Mouse (Mus musculus): Measurements from ENCODE around the gene Vmn2r112. TPM values are rescaled to one million over a fixed set of nuclear protein-coding genes. Genes with fewer than 3 reads are reported as not detected.
"Not testable (repeated sequence)": the region's sequence is repeated elsewhere in the genome, so short reads cannot be mapped to it uniquely, and the experiment has no call there.

The Vmn2r112 gene
- polyA plus RNA-seq (2012; rRNA removed): not detected in 2 replicates

- not testable (repeated sequence) for H3K4me1 ChIP-seq (ENCODE audit: control insufficient read depth, insufficient read depth, low read length); DNase-seq; H3K4me3 ChIP-seq (replicated peaks; ENCODE audit: extremely low read depth, low read depth, low read length)
These were observed at the start of gene Vmn2r112 for GRCm38 (mm10) chr17:22600651-22601050. TSS of gene Vmn2r112 (plus strand) at chr17:22600951.

- H3K4me1 ChIP-seq (ENCODE audit: control insufficient read depth, insufficient read depth, low read length); H3K4me3 ChIP-seq (replicated peaks; ENCODE audit: extremely low read depth, low read depth, low read length); DNase-seq: not testable (repeated sequence)
- 21% methylated on average over 1 of the region's 1 CpGs for WGBS
These were observed 27.4 kb upstream of the Vmn2r112 start, which contains the start of gene Vmn2r111 for GRCm38 (mm10) chr17:22573382-22573781. TSS of gene Vmn2r111 (minus strand) at chr17:22573482.

- WGBS: 73% methylated on average over 1 of the region's 1 CpGs
- H3K4me3 ChIP-seq (replicated peaks; ENCODE audit: extremely low read depth, low read depth, low read length): no peak overlapping the region
- DNase-seq: no peak
- TF ChIP-seq POLR2A (IDR thresholded peaks at IDR 0.05; ENCODE audit: borderline replicate concordance, extremely low read depth, low read depth, low read length): no peak
- no peak for TF ChIP-seq CTCF (IDR thresholded peaks at IDR 0.05; ENCODE audit: insufficient read depth, low read length)
- no peaks in the 10 kb centered on the region for H3K4me1 ChIP-seq (ENCODE audit: control insufficient read depth, insufficient read depth, low read length)
These were observed 29.9 kb downstream of the Vmn2r112 start for GRCm38 (mm10) chr17:22630646-22631045.

Other genes with a start within 250 kb of the Vmn2r112 start
- gene Zfp944, start 239.6 kb upstream of the Vmn2r112 start, polyA plus RNA-seq (2012; rRNA removed): 1.9 and 2.2 TPM in 2 replicates
- gene Zfp758, start 239.5 kb upstream of the Vmn2r112 start, polyA plus RNA-seq (2012; rRNA removed): 0.80 and 1.1 TPM in 2 replicates
- 2.2 and 2.3 TPM in 2 replicates for gene Zfp946, start 176.7 kb upstream of the Vmn2r112 start, polyA plus RNA-seq (2012; rRNA removed)
- not detected in 2 replicates for gene Vmn2r111, start 27.5 kb upstream of the Vmn2r112 start, polyA plus RNA-seq (2012; rRNA removed)

Data from lung, adult 2 months (tissue).